Mouse (Mus musculus): ENCODE measurements around the gene Aknad1. TPM values are rescaled to one million over a fixed set of nuclear protein-coding genes. Genes with fewer than 3 reads are reported as not detected.

The Aknad1 gene
- polyA plus RNA-seq, 1 experiment from 2014 or later, result 0.13 TPM

GRCm38 (mm10) chr3:108787754-108788454, 48.4 kb downstream of the Aknad1 start:
- DNase-seq (no peak), ATAC-seq (peak; percentile 40; the same call in 1 of the 2 replicates)
- Histone ChIP-seq H3K4me1 (ENCODE audit: insufficient read depth) (0 out of 2 replicates have a peak, but pooled peaks cover 5% of the 10 kb centered on the region), H3K9me3 (ENCODE audit: low read length) (no peaks in the 10 kb centered on the region), H3K4me2 (ENCODE audit: low read depth, low read length) (no peak overlapping the region), H3K27me3 (ENCODE audit: insufficient read depth, low read length) (no peaks in the 10 kb centered on the region), H3K4me3 (ENCODE audit: low read depth, low read length) (no peak overlapping the region), H3K36me3 (replicated peaks; ENCODE audit: insufficient read depth, low read length) (0 out of 2 replicates have a peak, but pooled peaks cover 2% of the 10 kb centered on the region), H3K27ac (ENCODE audit: low read depth) (peak overlapping the region; percentile 5; the same call in 1 of the 2 replicates), H3K9ac (replicated peaks) (no peak overlapping the region)
- 44% methylated on average over 12 of the region's 12 CpGs for WGBS (ENCODE audit: insufficient replicate concordance)
- TF ChIP-seq EP300 (IDR thresholded peaks at IDR 0.05; ENCODE audit: low read depth), result no peak
- TF ChIP-seq CTCF (IDR thresholded peaks at IDR 0.05; ENCODE audit: low read depth), result no peak

- Histone ChIP-seq H3K4me2 (ENCODE audit: low read depth, low read length) (no peak overlapping the region), H3K9me3 (ENCODE audit: low read length) (no peaks in the 10 kb centered on the region), H3K27me3 (ENCODE audit: insufficient read depth, low read length) (no peaks in the 10 kb centered on the region), H3K4me3 (ENCODE audit: low read depth, low read length) (no peak overlapping the region), H3K27ac (ENCODE audit: low read depth) (peak overlapping the region; percentile 5; the same call in 1 of the 2 replicates), H3K9ac (replicated peaks) (no peak overlapping the region), H3K36me3 (replicated peaks; ENCODE audit: insufficient read depth, low read length) (peaks cover 4% of the 10 kb centered on the region; the same call in 1 of the 2 replicates), H3K4me1 (ENCODE audit: insufficient read depth) (0 out of 2 replicates have a peak, but pooled peaks cover 5% of the 10 kb centered on the region)
- ATAC-seq (peak; percentile 62; the same call in 1 of the 2 replicates), DNase-seq (no peak)
- WGBS (ENCODE audit: insufficient replicate concordance), result 72% methylated on average over 4 of the region's 4 CpGs
- no peak for TF ChIP-seq CTCF (IDR thresholded peaks at IDR 0.05; ENCODE audit: low read depth)
- no peak for TF ChIP-seq EP300 (IDR thresholded peaks at IDR 0.05; ENCODE audit: low read depth)
Observed at GRCm38 (mm10) chr3:108788455-108788794, 49.0 kb downstream of the Aknad1 start.

GRCm38 (mm10) chr3:108789299-108789698, 49.8 kb downstream of the Aknad1 start:
- Histone ChIP-seq H3K27me3 (ENCODE audit: insufficient read depth, low read length) (no peaks in the 10 kb centered on the region), H3K36me3 (replicated peaks; ENCODE audit: insufficient read depth, low read length) (peaks cover 9% of the 10 kb centered on the region), H3K9ac (replicated peaks) (no peak overlapping the region), H3K9me3 (ENCODE audit: low read length) (no peaks in the 10 kb centered on the region), H3K4me3 (ENCODE audit: low read depth, low read length) (no peak overlapping the region), H3K4me2 (ENCODE audit: low read depth, low read length) (no peak overlapping the region), H3K4me1 (ENCODE audit: insufficient read depth) (0 out of 2 replicates have a peak, but pooled peaks cover 5% of the 10 kb centered on the region), H3K27ac (ENCODE audit: low read depth) (no peak overlapping the region)
- no peak for TF ChIP-seq CTCF (IDR thresholded peaks at IDR 0.05; ENCODE audit: low read depth)
- TF ChIP-seq EP300 (IDR thresholded peaks at IDR 0.05; ENCODE audit: low read depth), result no peak
- 89% methylated on average over 5 of the region's 5 CpGs for WGBS (ENCODE audit: insufficient replicate concordance)
- DNase-seq (no peak), ATAC-seq (no peak)

- Histone ChIP-seq H3K9ac (replicated peaks) (no peak overlapping the region), H3K36me3 (replicated peaks; ENCODE audit: insufficient read depth, low read length) (peaks cover 15% of the 10 kb centered on the region), H3K27ac (ENCODE audit: low read depth) (no peak overlapping the region), H3K9me3 (ENCODE audit: low read length) (no peaks in the 10 kb centered on the region), H3K4me2 (ENCODE audit: low read depth, low read length) (no peak overlapping the region), H3K27me3 (ENCODE audit: insufficient read depth, low read length) (no peaks in the 10 kb centered on the region), H3K4me1 (ENCODE audit: insufficient read depth) (0 out of 2 replicates have a peak, but pooled peaks cover 5% of the 10 kb centered on the region), H3K4me3 (ENCODE audit: low read depth, low read length) (no peak overlapping the region)
- DNase-seq (no peak), ATAC-seq (no peak)
- 81% methylated on average over 3 of the region's 3 CpGs for WGBS (ENCODE audit: insufficient replicate concordance)
- TF ChIP-seq EP300 (IDR thresholded peaks at IDR 0.05; ENCODE audit: low read depth), result no peak
- no peak for TF ChIP-seq CTCF (IDR thresholded peaks at IDR 0.05; ENCODE audit: low read depth)
Observed at GRCm38 (mm10) chr3:108790499-108790898, 51.0 kb downstream of the Aknad1 start.

- no peak for ATAC-seq
- no peak overlapping the region for H3K27ac ChIP-seq (ENCODE audit: low read depth)
- no peak overlapping the region for H3K4me3 ChIP-seq (ENCODE audit: low read depth, low read length)
- no peak for DNase-seq
- peaks cover 19% of the 10 kb centered on the region for H3K36me3 ChIP-seq (replicated peaks; ENCODE audit: insufficient read depth, low read length)
- no peaks in the 10 kb centered on the region for H3K27me3 ChIP-seq (ENCODE audit: insufficient read depth, low read length)
- 0 out of 2 replicates have a peak, but pooled peaks cover 5% of the 10 kb centered on the region for H3K4me1 ChIP-seq (ENCODE audit: insufficient read depth)
- H3K9me3 ChIP-seq (ENCODE audit: low read length), result no peaks in the 10 kb centered on the region
- TF ChIP-seq EP300 (IDR thresholded peaks at IDR 0.05; ENCODE audit: low read depth) (no peak), CTCF (IDR thresholded peaks at IDR 0.05; ENCODE audit: low read depth) (no peak)
- H3K9ac ChIP-seq (replicated peaks), result no peak overlapping the region
- 81% methylated on average over 7 of the region's 7 CpGs for WGBS (ENCODE audit: insufficient replicate concordance)
- no peak overlapping the region for H3K4me2 ChIP-seq (ENCODE audit: low read depth, low read length)
Observed at GRCm38 (mm10) chr3:108791054-108791706, 51.7 kb downstream of the Aknad1 start.

GRCm38 (mm10) chr3:108792420-108792819, 53.0 kb downstream of the Aknad1 start:
- DNase-seq (no peak), ATAC-seq (no peak)
- Histone ChIP-seq H3K4me2 (ENCODE audit: low read depth, low read length) (no peak overlapping the region), H3K36me3 (replicated peaks; ENCODE audit: insufficient read depth, low read length) (peaks cover 28% of the 10 kb centered on the region), H3K27ac (ENCODE audit: low read depth) (no peak overlapping the region), H3K9me3 (ENCODE audit: low read length) (no peaks in the 10 kb centered on the region), H3K4me1 (ENCODE audit: insufficient read depth) (0 out of 2 replicates have a peak, but pooled peaks cover 5% of the 10 kb centered on the region), H3K27me3 (ENCODE audit: insufficient read depth, low read length) (no peaks in the 10 kb centered on the region), H3K9ac (replicated peaks) (no peak overlapping the region), H3K4me3 (ENCODE audit: low read depth, low read length) (no peak overlapping the region)
- TF ChIP-seq EP300 (IDR thresholded peaks at IDR 0.05; ENCODE audit: low read depth), result no peak
- no peak for TF ChIP-seq CTCF (IDR thresholded peaks at IDR 0.05; ENCODE audit: low read depth)

Data from liver, postnatal 0 days (tissue).